ENCODE assay signal across 23 mouse cellular contexts in the genomic region with DNA sequence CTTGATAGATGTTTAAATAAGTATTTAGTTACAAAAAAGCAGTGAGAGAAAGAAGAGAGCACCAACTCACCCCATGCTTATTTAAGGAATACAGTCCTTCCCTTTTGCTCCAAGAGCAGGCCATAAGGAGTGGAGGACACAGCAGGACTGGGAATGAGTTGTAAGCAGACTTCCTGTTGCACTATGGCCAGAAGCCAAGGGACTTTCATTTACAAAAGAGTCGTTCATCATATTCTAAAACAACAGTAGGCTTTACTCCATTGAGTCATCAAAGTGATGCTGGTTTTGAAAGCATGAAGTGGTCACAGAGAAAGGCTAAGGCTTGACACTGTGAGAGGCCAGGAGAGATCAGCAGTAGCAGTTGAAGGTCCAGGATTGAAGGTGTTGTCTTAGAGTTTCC.
"Had no signal": no experiment of that assay in that cellular context is flagged by ENCODE, and none has a peak within 500 bp of the region (broad histone marks: within the 10 kb centered on the region; RNA-seq: fewer than 3 reads in every experiment).

No protein-coding gene starts in this region.

- H3K4me3 ChIP-seq: heart, embryonic 10.5 days; heart, embryonic 12.5 days; hindbrain, embryonic 10.5 days; hindbrain, embryonic 12.5 days; limb, embryonic 13.5 days; limb, embryonic 15.5 days; liver, embryonic 12.5 days had no signal

- ATAC-seq: hindbrain, embryonic 16.5 days; intestine, embryonic 16.5 days; liver, embryonic 12.5 days had no signal

- H3K9me3 ChIP-seq: heart, embryonic 10.5 days; heart, embryonic 12.5 days; hindbrain, embryonic 12.5 days; limb, embryonic 15.5 days; liver, embryonic 12.5 days had no signal

- DNase-seq: gastrocnemius, postnatal 10 days; gastrocnemius, postnatal 25 days; heart, adult 18-20 months; heart, postnatal 10 days; heart, postnatal 4 days; kidney, adult 18-20 months; kidney, adult 8-10 months; kidney, postnatal 14 days; kidney, postnatal 36 days; layer of hippocampus, adult 9-11 months; layer of hippocampus, postnatal 36 days; left cerebral cortex, postnatal 4 days had no signal

- H3K36me3 ChIP-seq: heart, embryonic 10.5 days; heart, embryonic 12.5 days; hindbrain, embryonic 10.5 days; hindbrain, embryonic 12.5 days; limb, embryonic 13.5 days; limb, embryonic 15.5 days; liver, embryonic 12.5 days had no signal

- H3K4me2 ChIP-seq: heart, embryonic 12.5 days; hindbrain, embryonic 12.5 days; hindbrain, embryonic 14.5 days; limb, embryonic 13.5 days; limb, embryonic 15.5 days; liver, embryonic 12.5 days had no signal

- H3K27me3 ChIP-seq: heart, embryonic 12.5 days; hindbrain, embryonic 12.5 days; limb, embryonic 13.5 days; limb, embryonic 15.5 days; liver, embryonic 12.5 days had no signal

- H3K4me1 ChIP-seq: heart, embryonic 10.5 days; heart, embryonic 12.5 days; hindbrain, embryonic 10.5 days; hindbrain, embryonic 12.5 days; limb, embryonic 13.5 days; limb, embryonic 15.5 days; liver, embryonic 12.5 days had no signal

- H3K27ac ChIP-seq: heart, embryonic 10.5 days; hindbrain, embryonic 10.5 days; hindbrain, embryonic 12.5 days; hindbrain, embryonic 14.5 days; limb, embryonic 13.5 days; limb, embryonic 15.5 days; liver, embryonic 12.5 days; liver, embryonic 14.5 days had no signal

- H3K9ac ChIP-seq: heart, embryonic 12.5 days; hindbrain, embryonic 12.5 days; hindbrain, embryonic 14.5 days; limb, embryonic 13.5 days; limb, embryonic 15.5 days; liver, embryonic 12.5 days; liver, embryonic 14.5 days had no signal
